Mouse (Mus musculus) testis, adult 2 months (tissue): ENCODE results near the gene Nfrkb.

Source experiments
- CTCF ChIP-seq: fragments of 200-500 bp; IDR thresholded peaks from 2 replicates; pipeline ENCODE4 v1.5.1; 2012; ENCODE audit warnings: low read depth, mild to moderate bottlenecking, inconsistent platforms, low read length, moderate library complexity; ENCODE audit not compliant: control insufficient read depth, insufficient read depth, insufficient replicate concordance
- POLR2A ChIP-seq: fragments of 200-500 bp; IDR thresholded peaks from 2 replicates; pipeline ENCODE4 v1.6.1; 2012; ENCODE audit warnings: low read depth, mild to moderate bottlenecking, inconsistent platforms, low read length, moderate library complexity; ENCODE audit not compliant: control insufficient read depth

DNA sequence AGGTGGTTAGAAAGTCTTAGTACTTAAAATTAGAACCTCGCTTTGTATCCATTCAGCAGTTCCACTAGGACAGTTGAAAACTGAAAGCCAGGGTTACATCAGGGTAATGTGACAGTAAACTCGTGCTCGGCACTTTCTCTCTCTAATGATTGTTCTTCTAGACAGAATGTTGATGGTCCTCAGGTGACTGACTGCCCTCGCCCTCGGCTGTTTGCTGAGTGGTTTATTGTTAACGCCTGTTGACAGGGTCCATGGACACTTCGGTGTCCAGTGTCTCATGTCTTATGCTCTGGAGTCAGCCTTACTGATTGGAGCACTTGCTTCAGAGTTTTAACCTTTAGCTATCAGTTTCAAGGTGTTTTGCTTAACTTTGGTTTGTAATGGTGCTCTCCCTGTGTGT, 31.9 kb upstream of the Nfrkb start:
- TF ChIP-seq CTCF (no peak), POLR2A (no peak)
